Mouse (Mus musculus): ENCODE measurements at regions not wholly inside any gene's neighbourhood (a gene's known extent, or its start where the extent isn't known, plus 50 kb on each side); places are given as distances from the start of the nearest gene placed in this dataset.

DNA sequence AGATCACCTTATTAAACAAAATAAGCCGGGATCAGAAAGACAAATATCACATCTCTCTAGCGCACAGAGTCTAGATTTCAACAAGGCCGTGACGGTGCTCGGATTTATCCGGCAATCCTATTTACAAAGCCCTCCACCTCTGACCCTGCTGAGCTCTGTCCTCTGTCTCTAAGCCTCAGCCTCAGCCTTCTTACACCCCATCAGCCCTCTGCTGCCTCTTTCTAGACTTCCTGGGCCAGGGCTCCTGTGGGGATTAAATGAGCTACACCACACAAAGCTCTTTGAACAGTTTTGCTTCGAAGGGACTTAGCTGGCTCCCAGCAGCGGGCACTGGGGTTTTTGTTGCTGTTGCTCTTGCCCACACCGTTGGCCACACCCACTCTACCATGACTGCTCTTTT is 211.8 kb downstream of the CK137956 start:
- TF ChIP-seq POLR2A (IDR thresholded peaks at IDR 0.05; ENCODE audit: insufficient read depth, low read depth, low read length) = no peak
- no peak for TF ChIP-seq CTCF (IDR thresholded peaks at IDR 0.05; ENCODE audit: insufficient read depth, low read depth, low read length)
